In genomic region chrX:139775084-139775612, GRCm38 (mm10) we compare ENCODE assay signal across 13 mouse cellular contexts. TPM values are rescaled to one million over a fixed set of nuclear protein-coding genes. Genes with fewer than 3 reads are reported as not detected.
DNase-seq lines count a peak whose midpoint lies in the region; ATAC-seq lines count a peak whose summit lies in the region.
"Had no signal": no experiment of that assay in that cellular context is flagged by ENCODE, and none has a peak within 500 bp of the region (broad histone marks: within the 10 kb centered on the region; RNA-seq: fewer than 3 reads in every experiment).

No protein-coding gene starts in this region.

- H3K27ac ChIP-seq in forebrain, embryonic 13.5 days = no peak overlapping the region
- no peak overlapping the region for H3K27ac ChIP-seq in forebrain, embryonic 16.5 days (ENCODE audit: low read length)
- no peak overlapping the region for H3K27ac ChIP-seq in liver, embryonic 12.5 days
- no peak overlapping the region for H3K27ac ChIP-seq in intestine, embryonic 15.5 days
- H3K27ac ChIP-seq: forebrain, embryonic 12.5 days; midbrain, embryonic 12.5 days had no signal

- peaks cover 6% of the 10 kb centered on the region; the same call in 1 of the 2 replicates for H3K27me3 ChIP-seq in forebrain, embryonic 13.5 days
- no peaks in the 10 kb centered on the region for H3K27me3 ChIP-seq in forebrain, embryonic 16.5 days (replicated peaks; ENCODE audit: control insufficient read depth, insufficient read depth, low read length)
- peaks cover 4% of the 10 kb centered on the region; the same call in 1 of the 2 replicates for H3K27me3 ChIP-seq in liver, embryonic 12.5 days (replicated peaks)
- H3K27me3 ChIP-seq in intestine, embryonic 15.5 days (replicated peaks) = no peaks in the 10 kb centered on the region

- 0 out of 2 replicates have a peak, but pooled peaks have one; percentile 13 for ATAC-seq in forebrain, embryonic 13.5 days
- no peak for ATAC-seq in forebrain, embryonic 16.5 days
- no peak for ATAC-seq in liver, embryonic 12.5 days
- ATAC-seq in intestine, embryonic 15.5 days = peak; percentile 70

- DNase-seq in liver (no peak), adipocyte (ENCODE audit: low spot score) (peak; percentile 17)
- DNase-seq in left cerebral cortex, postnatal 10 days (ENCODE audit: extremely low spot score in 1 of 2, low spot score in 2 of 2) = no peak
- DNase-seq in cerebellum, postnatal 10 days = no peak

- 70% methylated on average over 7 of the region's 7 CpGs for WGBS in forebrain, embryonic 13.5 days
- 74% methylated on average over 7 of the region's 7 CpGs for WGBS in forebrain, embryonic 16.5 days
- WGBS in liver, embryonic 12.5 days (ENCODE audit: insufficient replicate concordance) = 69% methylated on average over 7 of the region's 7 CpGs
- 57% methylated on average over 7 of the region's 7 CpGs for WGBS in intestine, embryonic 15.5 days

- no peaks in the 10 kb centered on the region for H3K36me3 ChIP-seq in forebrain, embryonic 13.5 days (ENCODE audit: poor library complexity, severe bottlenecking)
- H3K36me3 ChIP-seq in forebrain, embryonic 16.5 days (ENCODE audit: control insufficient read depth, insufficient read depth) = no peaks in the 10 kb centered on the region
- H3K36me3 ChIP-seq in liver, embryonic 12.5 days = no peaks in the 10 kb centered on the region
- H3K36me3 ChIP-seq in intestine, embryonic 15.5 days = no peaks in the 10 kb centered on the region
- H3K36me3 ChIP-seq: forebrain, embryonic 12.5 days; midbrain, embryonic 12.5 days had no signal

- intact Hi-C loops in left cerebral cortex, postnatal 10 days (cut with DNase I) = loop anchor here (5.0 kb wide), 1 partner anchor 57 kb away; no protein-coding TSS in a partner anchor

- no peaks in the 10 kb centered on the region for H3K9me3 ChIP-seq in forebrain, embryonic 13.5 days (replicated peaks)
- no peaks in the 10 kb centered on the region for H3K9me3 ChIP-seq in forebrain, embryonic 16.5 days (ENCODE audit: control insufficient read depth, low read length)
- no peaks in the 10 kb centered on the region for H3K9me3 ChIP-seq in liver, embryonic 12.5 days (replicated peaks)
- H3K9me3 ChIP-seq in intestine, embryonic 15.5 days = no peaks in the 10 kb centered on the region
- H3K9me3 ChIP-seq: forebrain, embryonic 12.5 days; midbrain, embryonic 12.5 days had no signal

- no peak overlapping the region for H3K9ac ChIP-seq in forebrain, embryonic 13.5 days
- no peak overlapping the region for H3K9ac ChIP-seq in forebrain, embryonic 16.5 days (replicated peaks; ENCODE audit: low read depth, low read length)
- H3K9ac ChIP-seq in liver, embryonic 12.5 days = no peak overlapping the region
- H3K9ac ChIP-seq in intestine, embryonic 15.5 days = no peak overlapping the region
- H3K9ac ChIP-seq: forebrain, embryonic 12.5 days; midbrain, embryonic 12.5 days had no signal

- H3K4me1 ChIP-seq in forebrain, embryonic 13.5 days = no peaks in the 10 kb centered on the region
- no peaks in the 10 kb centered on the region for H3K4me1 ChIP-seq in forebrain, embryonic 16.5 days (replicated peaks; ENCODE audit: control insufficient read depth, insufficient read depth, low read length)
- H3K4me1 ChIP-seq in liver, embryonic 12.5 days = peaks cover 12% of the 10 kb centered on the region; the same call in 1 of the 2 replicates
- no peaks in the 10 kb centered on the region for H3K4me1 ChIP-seq in intestine, embryonic 15.5 days (replicated peaks)
- H3K4me1 ChIP-seq: forebrain, embryonic 12.5 days; midbrain, embryonic 12.5 days had no signal

- H3K4me3 ChIP-seq in forebrain, embryonic 13.5 days = no peak overlapping the region
- H3K4me3 ChIP-seq in forebrain, embryonic 16.5 days (replicated peaks; ENCODE audit: low read length) = no peak overlapping the region
- H3K4me3 ChIP-seq in liver, embryonic 12.5 days = no peak overlapping the region
- H3K4me3 ChIP-seq in intestine, embryonic 15.5 days (replicated peaks) = no peak overlapping the region
- H3K4me3 ChIP-seq: forebrain, embryonic 12.5 days; midbrain, embryonic 12.5 days had no signal

- H3K4me2 ChIP-seq in forebrain, embryonic 13.5 days = no peak overlapping the region
- no peak overlapping the region for H3K4me2 ChIP-seq in forebrain, embryonic 16.5 days (ENCODE audit: low read length)
- peak overlapping the region; percentile 46; the same call in 1 of the 2 replicates for H3K4me2 ChIP-seq in liver, embryonic 12.5 days
- no peak overlapping the region for H3K4me2 ChIP-seq in intestine, embryonic 15.5 days (replicated peaks)
- H3K4me2 ChIP-seq: forebrain, embryonic 12.5 days; midbrain, embryonic 12.5 days had no signal

RNA-seq across cellular contexts. Expression of gene Ripply1, which starts 7.0 kb away (rescaled TPM):
- not detected in 2 replicates for polyA plus RNA-seq in forebrain, embryonic 13.5 days (2015; fragmentation: Nextera tagmentation; extraction: Ambion mirVana)
- polyA plus RNA-seq in forebrain, embryonic 16.5 days (2015; fragmentation: Nextera tagmentation; extraction: Ambion mirVana) = not detected in 2 replicates
- not detected in 2 replicates for polyA plus RNA-seq in liver, embryonic 12.5 days (2016; fragmentation: Nextera tagmentation; extraction: Ambion mirVana)
- not detected in 2 replicates for polyA plus RNA-seq in intestine, embryonic 15.5 days (2015; fragmentation: Nextera tagmentation; extraction: Ambion mirVana)
- not detected for total RNA-seq in left cerebral cortex, postnatal 10 days (2021)
- total RNA-seq: heart, adult 18-20 months; neutrophil, adult 5-6 weeks had no signal
- polyA plus RNA-seq: forebrain, embryonic 12.5 days; spleen, adult 2 months had no signal

RNA-seq across cellular contexts. Expression of gene Cldn2, which starts 25.5 kb away (rescaled TPM):
- polyA plus RNA-seq in forebrain, embryonic 13.5 days (2015; fragmentation: Nextera tagmentation; extraction: Ambion mirVana) = 0.14 and 0.34 TPM in 2 replicates
- 0.89 and 1.3 TPM in 2 replicates for polyA plus RNA-seq in forebrain, embryonic 16.5 days (2015; fragmentation: Nextera tagmentation; extraction: Ambion mirVana)
- polyA plus RNA-seq in liver, embryonic 12.5 days (2016; fragmentation: Nextera tagmentation; extraction: Ambion mirVana) = 0.08 and 0.11 TPM in 2 replicates
- 54.1 and 59.8 TPM in 2 replicates for polyA plus RNA-seq in intestine, embryonic 15.5 days (2015; fragmentation: Nextera tagmentation; extraction: Ambion mirVana)
- under 1 TPM; 0.17 to 0.57 TPM for total RNA-seq in left cerebral cortex, postnatal 10 days (2021)
- total RNA-seq: heart, adult 18-20 months; neutrophil, adult 5-6 weeks had no signal

Comparison
In these comparisons a context has a peak if more than half of its experiments do, and no peak if none do; other contexts are left out.
1. ATAC-seq: peak in forebrain, embryonic 13.5 days (single experiment) and intestine, embryonic 15.5 days (single experiment); none in forebrain, embryonic 16.5 days (single experiment) and liver, embryonic 12.5 days (single experiment).
2. RNA of gene Cldn2, which starts 25.5 kb away (polyA plus RNA-seq): 54.1 to 59.8 TPM in intestine, embryonic 15.5 days; 0.89 to 1.3 TPM in forebrain, embryonic 16.5 days, 0.14 to 0.34 TPM in forebrain, embryonic 13.5 days and 0.08 to 0.11 TPM in liver, embryonic 12.5 days; every median in the first group is over 10 times any median in the second.